Mouse (Mus musculus) cerebellum, adult 2 months (tissue): Measurements from ENCODE around the gene Hnrnpk.

Source experiments
- CTCF ChIP-seq: fragments of 200-500 bp; IDR thresholded peaks from 2 replicates; pipeline ENCODE4 v1.5.1; 2011; ENCODE audit warnings: low read depth, mild to moderate bottlenecking, control low read depth, low read length, moderate library complexity, borderline replicate concordance; ENCODE audit not compliant: insufficient read depth
- POLR2A ChIP-seq: fragments of 200-500 bp; IDR thresholded peaks from 2 replicates; pipeline ENCODE4 v1.6.1; 2011; ENCODE audit warnings: low read length, control low read depth, borderline replicate concordance; ENCODE audit not compliant: insufficient read depth

DNA sequence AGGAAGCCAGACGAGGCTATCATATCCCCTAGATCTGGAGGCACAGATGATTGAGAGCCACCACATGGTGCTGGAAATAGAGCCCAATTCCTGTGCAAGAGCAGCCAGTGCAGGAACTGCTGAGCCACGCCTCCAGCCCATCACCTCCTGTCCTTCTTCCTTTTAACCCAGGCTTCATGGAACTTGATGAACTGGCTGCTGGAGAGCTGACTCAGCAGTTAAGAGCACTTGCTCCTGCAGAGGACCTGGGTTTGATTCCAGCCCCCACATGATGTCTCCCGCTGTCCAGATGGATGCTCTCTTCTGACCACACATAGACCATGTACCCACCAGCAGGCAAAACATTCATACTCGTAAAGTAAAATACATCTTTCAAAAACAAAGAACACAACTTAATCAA is 34.3 kb downstream of the Hnrnpk start:
- no peak for TF ChIP-seq CTCF
- no peak for TF ChIP-seq POLR2A
